Mouse (Mus musculus): ENCODE data around the gene Pofut1. TPM values are rescaled to one million over a fixed set of nuclear protein-coding genes. Genes with fewer than 3 reads are reported as not detected.
A peak's percentile ranks its signal among the peaks of the same experiment; 100 is the strongest.

Pofut1 gene
- polyA plus RNA-seq, 1 experiment from 2014 or later, result 6.4 TPM

GRCm38 (mm10) chr2:153214771-153215259 is 26.5 kb upstream of the Pofut1 start:
- 85% methylated on average over 6 of the region's 6 CpGs for WGBS
- no peak overlapping the region for H3K27ac ChIP-seq (ENCODE audit: low read depth, low read length)
- H3K4me3 ChIP-seq (ENCODE audit: low read depth, low read length), result no peak overlapping the region
- H3K9ac ChIP-seq (replicated peaks; ENCODE audit: low read depth, low read length), result no peak overlapping the region
- H3K27me3 ChIP-seq (ENCODE audit: control insufficient read depth, insufficient read depth, low read length), result no peaks in the 10 kb centered on the region
- no peak overlapping the region for H3K4me2 ChIP-seq (ENCODE audit: low read depth, low read length)
- no peaks in the 10 kb centered on the region for H3K9me3 ChIP-seq (ENCODE audit: control insufficient read depth, low read length)
- no peak for ATAC-seq (ENCODE audit: low read depth)
- H3K4me1 ChIP-seq (ENCODE audit: control insufficient read depth, insufficient read depth, low read length), result no peaks in the 10 kb centered on the region
- peaks cover 6% of the 10 kb centered on the region; the same call in 1 of the 2 replicates for H3K36me3 ChIP-seq (ENCODE audit: control insufficient read depth, insufficient read depth, low read length)

GRCm38 (mm10) chr2:153215421-153215820 is 25.9 kb upstream of the Pofut1 start:
- no peaks in the 10 kb centered on the region for H3K27me3 ChIP-seq (ENCODE audit: control insufficient read depth, insufficient read depth, low read length)
- no peak overlapping the region for H3K27ac ChIP-seq (ENCODE audit: low read depth, low read length)
- no peak overlapping the region for H3K4me3 ChIP-seq (ENCODE audit: low read depth, low read length)
- H3K9me3 ChIP-seq (ENCODE audit: control insufficient read depth, low read length), result no peaks in the 10 kb centered on the region
- ATAC-seq (ENCODE audit: low read depth), result no peak
- H3K4me1 ChIP-seq (ENCODE audit: control insufficient read depth, insufficient read depth, low read length), result no peaks in the 10 kb centered on the region
- no peak overlapping the region for H3K9ac ChIP-seq (replicated peaks; ENCODE audit: low read depth, low read length)
- WGBS, result 88% methylated on average over 4 of the region's 4 CpGs
- H3K4me2 ChIP-seq (ENCODE audit: low read depth, low read length), result no peak overlapping the region
- H3K36me3 ChIP-seq (ENCODE audit: control insufficient read depth, insufficient read depth, low read length), result 0 out of 2 replicates have a peak, but pooled peaks cover 1% of the 10 kb centered on the region

GRCm38 (mm10) chr2:153217826-153218340 is 23.4 kb upstream of the Pofut1 start:
- Histone ChIP-seq H3K4me1 (ENCODE audit: control insufficient read depth, insufficient read depth, low read length) (no peaks in the 10 kb centered on the region), H3K4me2 (ENCODE audit: low read depth, low read length) (no peak overlapping the region), H3K27me3 (ENCODE audit: control insufficient read depth, insufficient read depth, low read length) (no peaks in the 10 kb centered on the region), H3K9ac (replicated peaks; ENCODE audit: low read depth, low read length) (no peak overlapping the region), H3K36me3 (ENCODE audit: control insufficient read depth, insufficient read depth, low read length) (no peaks in the 10 kb centered on the region), H3K9me3 (ENCODE audit: control insufficient read depth, low read length) (no peaks in the 10 kb centered on the region), H3K4me3 (ENCODE audit: low read depth, low read length) (no peak overlapping the region), H3K27ac (ENCODE audit: low read depth, low read length) (no peak overlapping the region)
- WGBS, result 89% methylated on average over 10 of the region's 10 CpGs
- no peak for ATAC-seq (ENCODE audit: low read depth)

- WGBS, result 79% methylated on average over 3 of the region's 3 CpGs
- Histone ChIP-seq H3K4me2 (ENCODE audit: low read depth, low read length) (no peak overlapping the region), H3K9ac (replicated peaks; ENCODE audit: low read depth, low read length) (no peak overlapping the region), H3K27me3 (ENCODE audit: control insufficient read depth, insufficient read depth, low read length) (no peaks in the 10 kb centered on the region), H3K9me3 (ENCODE audit: control insufficient read depth, low read length) (no peaks in the 10 kb centered on the region), H3K4me1 (ENCODE audit: control insufficient read depth, insufficient read depth, low read length) (no peaks in the 10 kb centered on the region), H3K4me3 (ENCODE audit: low read depth, low read length) (no peak overlapping the region), H3K27ac (ENCODE audit: low read depth, low read length) (no peak overlapping the region), H3K36me3 (ENCODE audit: control insufficient read depth, insufficient read depth, low read length) (no peaks in the 10 kb centered on the region)
- ATAC-seq (ENCODE audit: low read depth), result no peak
Measured at GRCm38 (mm10) chr2:153218516-153218915, 22.8 kb upstream of the Pofut1 start.

GRCm38 (mm10) chr2:153221620-153222019 is 19.7 kb upstream of the Pofut1 start:
- ATAC-seq (ENCODE audit: low read depth), result no peak
- WGBS, result 89% methylated on average over 4 of the region's 4 CpGs

GRCm38 (mm10) chr2:153222130-153222529 is 19.2 kb upstream of the Pofut1 start:
- H3K4me1 ChIP-seq (ENCODE audit: control insufficient read depth, insufficient read depth, low read length), result peaks cover 9% of the 10 kb centered on the region; the same call in 1 of the 2 replicates
- H3K4me2 ChIP-seq (ENCODE audit: low read depth, low read length), result no peak overlapping the region
- H3K9me3 ChIP-seq (ENCODE audit: control insufficient read depth, low read length), result no peaks in the 10 kb centered on the region
- H3K9ac ChIP-seq (replicated peaks; ENCODE audit: low read depth, low read length), result no peak overlapping the region
- no peak for ATAC-seq (ENCODE audit: low read depth)
- no peaks in the 10 kb centered on the region for H3K27me3 ChIP-seq (ENCODE audit: control insufficient read depth, insufficient read depth, low read length)
- H3K36me3 ChIP-seq (ENCODE audit: control insufficient read depth, insufficient read depth, low read length), result no peaks in the 10 kb centered on the region
- H3K4me3 ChIP-seq (ENCODE audit: low read depth, low read length), result no peak overlapping the region
- H3K27ac ChIP-seq (ENCODE audit: low read depth, low read length), result no peak overlapping the region

More at GRCm38 (mm10) chr2:153221620-153222019, 19.7 kb upstream of the Pofut1 start:
- no peak overlapping the region for H3K9ac ChIP-seq (replicated peaks; ENCODE audit: low read depth, low read length)
- H3K27me3 ChIP-seq (ENCODE audit: control insufficient read depth, insufficient read depth, low read length), result no peaks in the 10 kb centered on the region
- no peak overlapping the region for H3K4me3 ChIP-seq (ENCODE audit: low read depth, low read length)
- no peak overlapping the region for H3K4me2 ChIP-seq (ENCODE audit: low read depth, low read length)
- H3K27ac ChIP-seq (ENCODE audit: low read depth, low read length), result no peak overlapping the region
- peaks cover 9% of the 10 kb centered on the region; the same call in 1 of the 2 replicates for H3K4me1 ChIP-seq (ENCODE audit: control insufficient read depth, insufficient read depth, low read length)
- H3K36me3 ChIP-seq (ENCODE audit: control insufficient read depth, insufficient read depth, low read length), result no peaks in the 10 kb centered on the region
- no peaks in the 10 kb centered on the region for H3K9me3 ChIP-seq (ENCODE audit: control insufficient read depth, low read length)

- Histone ChIP-seq H3K36me3 (ENCODE audit: control insufficient read depth, insufficient read depth, low read length) (no peaks in the 10 kb centered on the region), H3K9ac (replicated peaks; ENCODE audit: low read depth, low read length) (no peak overlapping the region), H3K27me3 (ENCODE audit: control insufficient read depth, insufficient read depth, low read length) (no peaks in the 10 kb centered on the region), H3K4me2 (ENCODE audit: low read depth, low read length) (no peak overlapping the region), H3K4me1 (ENCODE audit: control insufficient read depth, insufficient read depth, low read length) (peaks cover 9% of the 10 kb centered on the region; the same call in 1 of the 2 replicates), H3K27ac (ENCODE audit: low read depth, low read length) (no peak overlapping the region), H3K9me3 (ENCODE audit: control insufficient read depth, low read length) (no peaks in the 10 kb centered on the region), H3K4me3 (ENCODE audit: low read depth, low read length) (no peak overlapping the region)
- no peak for ATAC-seq (ENCODE audit: low read depth)
- WGBS, result 99% methylated on average over 2 of the region's 2 CpGs
Measured at GRCm38 (mm10) chr2:153222566-153222965, 18.8 kb upstream of the Pofut1 start.

GRCm38 (mm10) chr2:153224946-153225594 is 16.3 kb upstream of the Pofut1 start, which contains the start of gene Tspyl3:
Gene Tspyl3 (minus strand): TSS chr2:153225441.
- WGBS, result 4% methylated on average over 30 of the region's 31 CpGs
- no peaks in the 10 kb centered on the region for H3K27me3 ChIP-seq (ENCODE audit: control insufficient read depth, insufficient read depth, low read length)
- peak within 1 kb of the TSS; percentile 75 for H3K9ac ChIP-seq (replicated peaks; ENCODE audit: low read depth, low read length)
- H3K4me1 ChIP-seq (ENCODE audit: control insufficient read depth, insufficient read depth, low read length), result peaks cover 9% of the 10 kb centered on the region; the same call in 1 of the 2 replicates
- peaks cover 18% of the 10 kb centered on the region for H3K36me3 ChIP-seq (ENCODE audit: control insufficient read depth, insufficient read depth, low read length)
- ATAC-seq (ENCODE audit: low read depth), result peak; percentile 92
- peak within 1 kb of the TSS; percentile 64 for H3K4me2 ChIP-seq (ENCODE audit: low read depth, low read length)
- peak within 1 kb of the TSS; percentile 53 for H3K4me3 ChIP-seq (ENCODE audit: low read depth, low read length)
- H3K9me3 ChIP-seq (ENCODE audit: control insufficient read depth, low read length), result no peaks in the 10 kb centered on the region
- H3K27ac ChIP-seq (ENCODE audit: low read depth, low read length), result peak within 1 kb of the TSS; percentile 74

- H3K36me3 ChIP-seq (ENCODE audit: control insufficient read depth, insufficient read depth, low read length), result peaks cover 21% of the 10 kb centered on the region
- H3K27me3 ChIP-seq (ENCODE audit: control insufficient read depth, insufficient read depth, low read length), result no peaks in the 10 kb centered on the region
- peak; percentile 52 for ATAC-seq (ENCODE audit: low read depth)
- WGBS, result 4% methylated on average over 3 of the region's 3 CpGs
- H3K4me2 ChIP-seq (ENCODE audit: low read depth, low read length), result peak overlapping the region; percentile 64
- H3K9me3 ChIP-seq (ENCODE audit: control insufficient read depth, low read length), result no peaks in the 10 kb centered on the region
- peak overlapping the region; percentile 74 for H3K27ac ChIP-seq (ENCODE audit: low read depth, low read length)
- peak overlapping the region; percentile 53 for H3K4me3 ChIP-seq (ENCODE audit: low read depth, low read length)
- H3K4me1 ChIP-seq (ENCODE audit: control insufficient read depth, insufficient read depth, low read length), result peaks cover 9% of the 10 kb centered on the region; the same call in 1 of the 2 replicates
- peak overlapping the region; percentile 75; the same call in 1 of the 2 replicates for H3K9ac ChIP-seq (replicated peaks; ENCODE audit: low read depth, low read length)
Measured at GRCm38 (mm10) chr2:153225595-153225953, 15.8 kb upstream of the Pofut1 start.

Data from neural tube, embryonic 14.5 days (tissue).